Mouse (Mus musculus) heart, embryonic 10.5 days (tissue): Measurements from ENCODE around the gene Ptpn11. TPM values are rescaled to one million over a fixed set of nuclear protein-coding genes. Genes with fewer than 3 reads are reported as not detected.
"Not testable (repeated sequence)": the region's sequence is repeated elsewhere in the genome, so short reads cannot be mapped to it uniquely, and the experiment has no call there.

Experiments
- DNase-seq: peaks from one replicate; pipeline ENCODE4 v3.0.0-alpha.2; 2017; ENCODE audit warnings: low spot score
- H3K27ac ChIP-seq: fragments of 300-500 bp; sonication (generic); 2 replicates; pipeline ENCODE4 v1.5.1; 2016; ENCODE audit warnings: mild to moderate bottlenecking
- H3K27me3 ChIP-seq: fragments of 300-500 bp; sonication (generic); 2 replicates; pipeline ENCODE4 v1.6.1; 2016; ENCODE audit warnings: mild to moderate bottlenecking; ENCODE audit not compliant: poor library complexity, insufficient read depth, severe bottlenecking
- H3K36me3 ChIP-seq: fragments of 300-500 bp; sonication (generic); 2 replicates; pipeline ENCODE4 v1.6.1; 2016; ENCODE audit warnings: mild to moderate bottlenecking, moderate library complexity
- H3K4me1 ChIP-seq: fragments of 300-500 bp; sonication (generic); 2 replicates; pipeline ENCODE4 v1.6.1; 2016; ENCODE audit warnings: mild to moderate bottlenecking
- H3K4me3 ChIP-seq: fragments of 300-500 bp; sonication (generic); 2 replicates; pipeline ENCODE4 v1.5.1; 2016; ENCODE audit warnings: mild to moderate bottlenecking, moderate library complexity
- H3K9me3 ChIP-seq: fragments of 300-500 bp; sonication (generic); 2 replicates; pipeline ENCODE4 v1.6.1; 2016; ENCODE audit warnings: mild to moderate bottlenecking, moderate library complexity
- WGBS: fragments of 180-500 bp; shearing (Covaris S2); methylation state at CpG from one replicate; pipeline ENCODE4 v1.1.7; 2016; 5-methylcytosine and 5-hydroxymethylcytosine counted together
- polyA plus RNA-seq: library from polyadenylated mRNA; unstranded; fragments of >200 nt; fragmentation: Nextera tagmentation; extraction: Ambion mirVana; gene quantifications from 2 replicates; pipeline ENCODE4 v1.2.1, GENCODE M21; 2016

Ptpn11 gene
- polyA plus RNA-seq, 1 experiment from 2014 or later = 27.8 TPM

DNA sequence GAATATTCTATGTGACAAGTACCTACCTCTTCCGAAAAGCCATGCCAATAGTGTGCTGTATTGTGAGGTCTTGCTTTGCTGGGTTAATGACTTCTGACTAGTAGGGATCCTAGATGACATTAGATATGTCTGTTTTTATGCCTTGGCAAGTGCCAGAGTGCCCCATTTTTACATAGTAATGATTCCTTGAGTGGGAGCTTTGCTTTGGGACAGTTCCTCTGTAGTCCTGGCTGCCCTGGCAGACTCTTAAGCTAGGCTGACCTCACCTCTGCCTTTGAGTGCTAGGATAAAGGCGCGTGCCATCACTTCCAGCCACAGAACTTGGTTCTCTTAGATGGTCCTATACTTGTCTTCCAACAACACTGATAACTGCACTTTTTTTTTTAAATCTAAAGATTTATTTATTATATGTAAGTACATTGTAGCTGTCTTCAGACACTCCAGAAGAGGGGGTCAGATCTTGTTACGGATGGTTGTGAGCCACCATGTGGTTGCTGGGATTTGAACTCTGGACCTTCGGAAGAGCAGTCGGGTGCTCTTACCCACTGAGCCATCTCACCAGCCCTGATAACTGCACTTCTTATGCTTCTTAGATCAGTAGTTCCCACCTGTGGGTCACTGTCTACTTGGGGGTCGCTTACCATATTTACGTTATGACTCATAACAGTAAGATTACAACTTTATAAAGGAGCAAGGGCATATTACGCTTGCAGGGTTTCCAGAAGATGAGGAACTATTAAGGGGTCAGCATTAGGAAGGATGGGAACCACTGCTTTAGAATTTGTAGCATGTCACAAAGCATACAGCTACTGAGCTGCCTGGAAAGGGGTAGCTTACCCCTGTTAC is 18.8 kb upstream of the Ptpn11 start:
- Histone ChIP-seq H3K36me3 (peaks cover 76% of the 10 kb centered on the region), H3K4me3 (no peak overlapping the region), H3K27ac (no peak overlapping the region), H3K4me1 (peaks cover 22% of the 10 kb centered on the region), H3K27me3 (no peaks in the 10 kb centered on the region), H3K9me3 (no peaks in the 10 kb centered on the region)
- no peak for DNase-seq
- WGBS = 93% methylated on average over 9 of the region's 9 CpGs

DNA sequence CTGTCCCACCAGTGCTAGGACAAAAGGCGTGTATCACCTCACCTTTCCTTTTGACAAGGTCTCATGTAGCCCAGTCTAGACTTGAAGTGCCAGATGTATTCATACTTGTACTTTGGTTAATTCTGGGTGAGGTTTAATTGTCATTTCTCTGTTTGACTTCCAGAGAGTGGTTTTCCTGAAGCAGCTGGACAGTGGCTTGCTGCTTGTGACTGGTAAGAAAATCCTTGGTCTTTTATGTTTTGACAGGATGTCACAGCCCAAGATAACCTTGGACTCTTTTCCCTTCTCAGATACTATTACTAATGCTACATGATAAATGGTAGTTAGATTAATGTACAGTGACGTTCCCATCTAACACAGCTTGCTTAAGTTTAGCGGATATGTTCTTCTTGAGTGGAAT is 15.8 kb upstream of the Ptpn11 start:
- peaks cover 22% of the 10 kb centered on the region for H3K4me1 ChIP-seq
- no peak for DNase-seq
- H3K36me3 ChIP-seq = peaks cover 64% of the 10 kb centered on the region
- peak overlapping the region; percentile 89; the same call in 1 of the 2 replicates for H3K4me3 ChIP-seq
- H3K27me3 ChIP-seq = no peaks in the 10 kb centered on the region
- H3K27ac ChIP-seq = no peak overlapping the region
- H3K9me3 ChIP-seq = no peaks in the 10 kb centered on the region
- WGBS = 80% methylated on average over 3 of the region's 3 CpGs

DNA sequence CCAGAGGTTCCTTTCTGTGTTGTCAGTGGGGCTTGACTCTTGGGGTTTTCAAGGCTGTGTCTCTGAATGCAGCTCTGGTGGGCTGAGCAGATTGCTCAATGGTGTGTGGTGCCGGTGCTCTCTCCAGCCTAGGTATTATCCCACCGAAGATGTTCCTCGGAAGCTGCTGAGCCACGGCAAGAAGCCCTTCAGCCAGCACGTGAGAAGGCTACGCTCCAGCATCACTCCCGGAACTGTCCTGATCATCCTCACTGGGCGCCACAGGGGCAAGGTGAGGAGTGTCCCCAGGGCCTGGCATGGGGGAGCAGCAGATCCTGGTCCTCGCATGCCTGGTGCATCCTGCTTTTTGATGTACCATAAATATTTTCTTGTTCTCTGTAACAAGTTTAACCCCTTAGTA is 15.3 kb upstream of the Ptpn11 start:
- Histone ChIP-seq H3K27me3 (no peaks in the 10 kb centered on the region), H3K9me3 (no peaks in the 10 kb centered on the region), H3K36me3 (peaks cover 60% of the 10 kb centered on the region), H3K4me1 (peaks cover 22% of the 10 kb centered on the region), H3K4me3 (peak overlapping the region; percentile 89), H3K27ac (no peak overlapping the region)
- WGBS = 84% methylated on average over 9 of the region's 9 CpGs
- peak; percentile 72 for DNase-seq

DNA sequence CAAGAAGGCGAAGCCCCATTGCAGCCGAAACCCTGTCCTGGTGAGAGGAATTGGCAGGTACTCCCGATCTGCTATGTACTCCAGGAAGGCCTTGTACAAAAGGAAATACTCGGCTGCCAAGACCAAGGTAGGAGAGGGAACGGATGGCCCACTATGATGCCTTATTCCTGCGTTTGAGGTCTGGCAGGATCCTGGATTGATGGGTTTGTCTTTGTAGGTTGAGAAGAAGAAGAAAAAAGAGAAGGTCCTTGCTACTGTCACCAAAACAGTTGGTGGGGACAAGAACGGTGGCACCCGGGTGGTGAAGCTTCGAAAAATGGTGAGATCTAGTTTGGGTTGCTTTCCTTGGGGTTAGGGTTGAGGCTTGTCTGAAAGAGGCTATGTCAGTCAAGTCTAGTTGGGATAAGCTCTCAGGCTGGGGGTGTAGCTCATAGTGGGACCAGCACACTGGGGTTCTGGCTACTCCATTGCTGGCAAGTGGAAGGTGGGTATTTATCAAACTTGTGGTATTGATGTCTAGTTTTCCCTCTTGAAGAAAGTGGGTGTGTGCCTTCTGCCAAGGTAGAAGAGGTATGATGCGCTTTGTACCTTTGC is 14.4 kb upstream of the Ptpn11 start:
- Histone ChIP-seq H3K27ac (peak overlapping the region; percentile 42; the same call in 1 of the 2 replicates), H3K4me3 (peak overlapping the region; percentile 89), H3K4me1 (peaks cover 22% of the 10 kb centered on the region), H3K36me3 (peaks cover 51% of the 10 kb centered on the region)
- WGBS = 70% methylated on average over 9 of the region's 10 CpGs
- H3K27me3 ChIP-seq, H3K9me3 ChIP-seq: not testable (repeated sequence)
- peak; percentile 73 for DNase-seq

DNA sequence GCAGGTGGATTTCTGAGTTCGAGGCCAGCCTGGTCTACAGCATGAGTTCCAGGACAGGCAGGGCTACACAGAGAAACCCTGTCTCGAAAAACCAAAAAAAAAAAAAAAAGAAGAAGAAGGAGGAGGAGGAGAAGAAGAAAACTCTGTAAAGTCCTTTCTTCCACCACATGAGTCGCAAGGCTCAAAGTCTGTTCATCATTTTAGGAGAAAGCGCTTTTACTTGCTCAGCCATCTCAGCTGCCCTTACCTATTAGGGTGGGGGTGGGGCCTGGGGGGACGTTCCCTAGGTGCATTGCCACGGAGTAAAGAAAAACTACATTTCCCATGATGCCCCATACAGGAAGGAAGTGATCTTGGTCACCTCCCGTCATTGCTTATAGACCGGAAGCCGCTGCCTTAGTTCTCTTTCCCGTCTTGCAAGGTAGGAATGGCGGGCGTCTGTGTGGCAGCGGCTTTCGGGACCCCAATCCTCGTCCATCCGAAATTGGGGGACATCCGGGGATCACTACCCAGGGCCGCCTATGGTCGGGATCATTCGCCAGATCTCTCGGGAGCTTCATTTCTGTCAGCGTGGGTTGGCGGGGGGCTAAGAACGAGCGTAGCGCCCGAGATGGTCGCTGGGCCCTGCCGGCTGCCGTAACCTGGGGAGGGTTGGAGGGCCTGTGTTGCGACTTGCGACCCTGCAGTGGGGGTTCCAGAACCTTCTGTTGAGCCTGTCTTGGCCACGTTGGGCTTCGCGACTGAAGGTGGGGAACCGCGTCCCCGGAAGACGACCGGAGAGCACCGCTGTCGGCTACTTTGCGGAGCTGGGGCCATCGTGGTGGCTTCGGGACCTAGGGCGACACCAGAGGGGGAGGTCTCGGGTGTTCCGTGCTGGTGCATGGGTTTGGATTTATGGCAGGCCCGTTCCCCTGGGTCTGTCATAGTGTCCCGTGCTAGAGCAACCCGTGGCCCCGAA is 13.2 kb upstream of the Ptpn11 start, which contains the start of gene Rpl6:
Gene Rpl6, plus strand, starts transcription at position 350 of the 958 bp plus-strand sequence.
- DNase-seq = peak; percentile 94
- H3K27me3 ChIP-seq = no peaks in the 10 kb centered on the region
- WGBS = 2% methylated on average over 52 of the region's 52 CpGs

DNA sequence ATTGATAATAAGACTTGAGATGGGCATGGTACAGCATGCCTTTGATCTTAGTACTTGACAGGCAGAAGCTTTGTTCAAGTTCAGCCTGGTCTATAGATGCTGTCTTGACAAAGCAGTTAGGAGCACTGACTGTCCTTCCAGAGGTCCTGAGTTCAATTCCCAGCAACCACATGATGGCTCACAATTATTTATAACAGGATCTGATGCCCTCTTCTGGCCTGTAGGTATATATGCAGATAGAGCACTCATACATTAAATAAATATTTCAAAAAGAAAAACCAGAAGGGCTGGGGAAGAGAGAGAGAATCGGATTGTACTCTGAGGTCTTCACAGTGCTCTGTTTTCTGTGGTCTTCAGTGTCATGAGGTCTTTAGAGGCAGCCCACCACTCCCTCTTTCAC is 11.3 kb upstream of the Ptpn11 start:
- H3K4me1 ChIP-seq = peaks cover 16% of the 10 kb centered on the region
- H3K4me3 ChIP-seq = no peak overlapping the region
- WGBS = 73% methylated on average over 1 of the region's 1 CpGs
- H3K27ac ChIP-seq = no peak overlapping the region
- no peaks in the 10 kb centered on the region for H3K9me3 ChIP-seq
- peaks cover 20% of the 10 kb centered on the region for H3K36me3 ChIP-seq
- no peaks in the 10 kb centered on the region for H3K27me3 ChIP-seq
- no peak for DNase-seq

More for the DNA sequence above, 13.2 kb upstream of the Ptpn11 start, which contains the start of gene Rpl6:
- Histone ChIP-seq H3K4me1 (peaks cover 22% of the 10 kb centered on the region), H3K9me3 (no peaks in the 10 kb centered on the region), H3K4me3 (peak within 1 kb of the TSS; percentile 89), H3K36me3 (peaks cover 40% of the 10 kb centered on the region), H3K27ac (peak within 1 kb of the TSS; percentile 92)

DNA sequence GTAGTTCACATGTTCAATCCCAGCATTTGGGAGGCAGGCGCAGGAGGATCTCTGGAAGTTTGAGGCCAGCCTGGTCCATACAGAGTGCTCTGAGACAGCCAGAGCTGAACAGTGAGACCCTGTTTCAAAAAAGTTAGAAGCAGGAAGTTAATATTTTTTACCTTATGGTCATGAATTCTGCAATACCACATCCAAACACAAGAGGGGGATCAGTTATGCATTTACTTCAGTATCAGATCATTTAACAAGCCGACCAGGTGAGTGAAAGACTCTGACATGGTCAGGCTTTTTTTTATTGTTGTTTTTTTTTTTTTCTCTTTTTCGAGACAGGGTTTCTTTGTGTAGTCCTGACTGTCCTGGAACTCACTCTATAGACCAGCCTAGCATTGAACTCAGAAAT is 10.5 kb upstream of the Ptpn11 start:
- H3K36me3 ChIP-seq = peaks cover 13% of the 10 kb centered on the region
- peaks cover 13% of the 10 kb centered on the region for H3K4me1 ChIP-seq
- 58% methylated on average over 3 of the region's 3 CpGs for WGBS
- no peak for DNase-seq
- H3K27me3 ChIP-seq = no peaks in the 10 kb centered on the region
- H3K4me3 ChIP-seq = no peak overlapping the region
- no peak overlapping the region for H3K27ac ChIP-seq
- H3K9me3 ChIP-seq = no peaks in the 10 kb centered on the region

DNA sequence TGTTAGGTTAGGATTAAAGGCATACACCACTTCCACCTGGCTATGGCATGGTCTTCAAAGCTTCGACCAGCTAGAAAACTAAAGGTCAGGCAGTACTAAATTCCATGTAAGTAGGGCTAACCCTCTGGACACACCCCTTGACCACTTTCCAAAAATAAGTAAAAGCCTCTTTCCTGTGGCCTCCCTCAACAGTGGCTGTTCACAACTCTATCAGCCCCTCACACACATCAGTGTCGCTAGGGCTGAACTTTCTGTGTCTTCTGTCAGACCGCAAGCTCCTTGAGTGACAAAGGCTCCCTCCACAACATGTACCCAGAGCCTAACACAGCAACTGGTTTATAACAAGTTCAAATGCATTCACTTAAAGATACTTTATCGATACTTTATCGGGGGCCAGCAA is 7.2 kb upstream of the Ptpn11 start:
- Histone ChIP-seq H3K27ac (no peak overlapping the region), H3K4me1 (no peaks in the 10 kb centered on the region), H3K27me3 (no peaks in the 10 kb centered on the region), H3K9me3 (no peaks in the 10 kb centered on the region), H3K36me3 (no peaks in the 10 kb centered on the region), H3K4me3 (no peak overlapping the region)
- peak; percentile 74 for DNase-seq
- 72% methylated on average over 5 of the region's 5 CpGs for WGBS

DNA sequence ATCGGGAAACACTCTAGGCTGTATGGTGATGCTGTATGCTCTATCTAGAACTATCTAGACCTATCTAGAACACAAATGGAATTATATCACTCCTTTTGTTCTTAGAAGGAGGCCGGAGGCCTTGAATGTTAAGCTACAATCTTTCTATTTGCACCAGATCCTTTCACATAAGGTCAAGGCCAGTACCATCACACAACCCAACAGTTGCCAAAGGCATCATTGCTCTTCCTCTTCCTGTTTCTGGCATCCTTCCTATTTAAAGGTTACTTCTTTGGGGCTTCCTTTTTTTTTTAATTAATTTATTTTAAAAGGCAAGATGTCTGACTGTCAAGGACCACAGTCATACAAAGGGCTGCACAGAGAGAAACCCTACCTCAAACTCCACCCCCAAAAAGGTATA is 6.1 kb upstream of the Ptpn11 start:
- WGBS = 70% methylated on average over 2 of the region's 2 CpGs
- H3K36me3 ChIP-seq = no peaks in the 10 kb centered on the region
- H3K9me3 ChIP-seq = no peaks in the 10 kb centered on the region
- no peak for DNase-seq
- no peak overlapping the region for H3K27ac ChIP-seq
- no peaks in the 10 kb centered on the region for H3K4me1 ChIP-seq
- H3K4me3 ChIP-seq = no peak overlapping the region
- no peaks in the 10 kb centered on the region for H3K27me3 ChIP-seq

DNA sequence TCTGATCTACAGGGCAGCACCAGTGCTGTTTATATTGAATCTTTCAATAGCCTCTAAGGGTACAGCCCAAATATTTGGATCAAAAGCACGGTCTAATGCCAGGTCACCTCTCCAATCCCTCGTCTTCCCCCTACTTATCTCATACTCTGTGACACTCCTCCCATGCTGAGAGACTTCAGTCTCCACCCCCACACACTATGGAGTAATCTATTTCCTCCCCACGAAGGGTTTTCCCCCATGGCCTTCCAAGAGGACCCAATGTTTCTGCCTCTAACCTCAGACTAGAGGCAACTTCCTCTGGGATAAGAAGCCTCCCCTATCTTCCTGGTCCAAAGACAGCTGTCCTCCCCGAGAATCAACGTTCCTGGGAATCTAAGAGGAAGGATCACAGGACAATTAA is 5.6 kb upstream of the Ptpn11 start:
- no peaks in the 10 kb centered on the region for H3K27me3 ChIP-seq
- no peaks in the 10 kb centered on the region for H3K36me3 ChIP-seq
- 33% methylated on average over 5 of the region's 5 CpGs for WGBS
- H3K9me3 ChIP-seq = no peaks in the 10 kb centered on the region
- no peak overlapping the region for H3K27ac ChIP-seq
- no peaks in the 10 kb centered on the region for H3K4me1 ChIP-seq
- DNase-seq = no peak
- no peak overlapping the region for H3K4me3 ChIP-seq

DNA sequence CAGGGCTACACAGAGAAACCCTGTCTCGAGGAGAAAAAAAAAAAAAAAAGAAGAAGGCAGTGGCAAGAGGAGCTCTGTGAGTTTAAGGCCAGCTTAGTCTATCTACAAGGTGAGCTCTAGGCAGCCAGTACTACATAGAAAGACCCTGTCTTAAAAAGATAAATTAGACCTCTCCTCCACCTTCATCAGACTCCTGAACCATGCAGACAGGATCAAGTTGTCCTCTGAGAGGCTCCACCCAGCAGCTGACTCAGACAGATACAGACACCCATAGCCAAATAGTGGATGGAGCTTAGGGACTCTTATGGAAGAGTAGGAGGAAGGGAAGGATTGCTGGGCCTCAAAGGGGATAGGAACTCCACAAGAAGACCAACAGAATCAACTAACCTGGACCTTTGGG is 3.0 kb upstream of the Ptpn11 start:
- H3K9me3 ChIP-seq = no peaks in the 10 kb centered on the region
- DNase-seq = no peak
- peaks cover 8% of the 10 kb centered on the region for H3K4me1 ChIP-seq
- H3K36me3 ChIP-seq = no peaks in the 10 kb centered on the region
- no peaks in the 10 kb centered on the region for H3K27me3 ChIP-seq
- no peak overlapping the region for H3K4me3 ChIP-seq
- H3K27ac ChIP-seq = no peak overlapping the region
- WGBS = 46% methylated on average over 1 of the region's 1 CpGs

DNA sequence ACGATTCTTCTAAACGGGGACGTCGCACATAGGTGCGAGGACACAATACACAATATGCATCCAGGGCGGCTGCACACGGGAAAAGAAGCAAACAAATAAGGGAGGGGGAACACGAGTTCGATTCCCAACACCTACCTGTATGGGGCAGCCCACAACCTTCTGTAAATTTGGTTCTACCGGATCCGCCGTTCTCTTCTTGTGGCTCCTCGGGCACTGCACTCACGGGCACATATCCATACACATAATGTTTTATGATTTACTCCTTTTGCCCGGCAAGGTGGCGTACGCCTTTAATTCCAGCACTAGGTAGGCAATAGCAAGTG is 348 bp upstream of the Ptpn11 start:
- Histone ChIP-seq H3K4me1 (peaks cover 33% of the 10 kb centered on the region), H3K9me3 (no peaks in the 10 kb centered on the region), H3K36me3 (no peaks in the 10 kb centered on the region), H3K27me3 (no peaks in the 10 kb centered on the region), H3K4me3 (peak overlapping the region; percentile 98), H3K27ac (peak overlapping the region; percentile 99)
- WGBS = 9% methylated on average over 17 of the region's 17 CpGs
- no peak for DNase-seq
